Mouse (Mus musculus): Measurements from ENCODE around the gene Slc26a6.
A peak's percentile ranks its signal among the peaks of the same experiment; 100 is the strongest.

The Slc26a6 gene

GRCm38 (mm10) chr9:108845390-108845789, 7.7 kb upstream of the Slc26a6 start:
- no peak for DNase-seq (ENCODE audit: low spot score in 2 of 2)

GRCm38 (mm10) chr9:108847374-108847773, 5.7 kb upstream of the Slc26a6 start:
- no peak for DNase-seq (ENCODE audit: low spot score in 2 of 2)

DNA sequence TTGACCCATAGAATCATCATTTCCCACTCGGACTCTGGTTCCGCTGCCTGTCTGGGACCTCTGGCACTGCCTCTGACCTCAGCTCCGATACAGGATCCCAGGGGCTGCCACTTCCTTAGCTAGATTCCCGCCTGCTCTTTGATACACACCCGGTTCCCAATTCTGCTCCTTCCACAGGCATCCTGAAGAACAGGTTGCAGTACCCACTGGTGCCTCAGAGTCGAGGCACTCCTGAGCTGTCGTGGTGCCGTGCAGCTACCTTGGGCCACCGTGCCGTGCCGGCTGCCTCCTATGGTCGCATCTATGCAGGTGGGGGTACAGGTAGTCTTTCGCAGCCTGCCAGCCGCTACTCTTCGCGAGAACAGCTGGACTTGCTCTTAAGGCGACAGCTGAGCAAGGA, 4.7 kb upstream of the Slc26a6 start:
- DNase-seq (ENCODE audit: low spot score in 2 of 2), result no peak

- peak; percentile 72 to 78 for DNase-seq (ENCODE audit: low spot score in 2 of 2)
Observed at GRCm38 (mm10) chr9:108853635-108854240, 655 bp downstream of the Slc26a6 start.

- DNase-seq (ENCODE audit: low spot score in 2 of 2), result peak; percentile 58 to 72
Observed at GRCm38 (mm10) chr9:108854241-108854696, 1.2 kb downstream of the Slc26a6 start.

DNA sequence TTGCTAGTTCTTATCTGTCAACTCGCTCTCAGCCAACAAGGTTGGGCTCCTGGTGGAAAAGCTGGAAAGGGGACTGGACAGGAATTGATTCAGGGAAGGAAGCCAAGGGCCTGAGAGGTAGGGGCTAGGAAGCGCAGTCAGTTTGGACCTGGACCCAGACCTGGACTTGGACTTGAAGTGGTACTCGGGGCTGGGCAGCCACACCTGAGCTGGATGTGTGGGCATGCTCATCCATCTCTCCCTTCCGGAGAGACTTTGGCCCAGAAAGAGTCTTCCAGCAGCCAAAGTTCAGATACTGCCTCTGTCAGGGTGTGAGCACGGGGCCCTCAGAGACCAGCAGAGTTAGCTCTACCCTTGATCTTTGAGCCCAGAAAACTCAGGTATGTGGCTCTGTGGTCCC, 2.3 kb downstream of the Slc26a6 start:
- DNase-seq (ENCODE audit: low spot score in 2 of 2), result no peak

- no peak for DNase-seq (ENCODE audit: low spot score in 2 of 2)
Observed at GRCm38 (mm10) chr9:108858792-108859527, 5.9 kb downstream of the Slc26a6 start.

- no peak for DNase-seq (ENCODE audit: low spot score in 2 of 2)
Observed at GRCm38 (mm10) chr9:108912308-108912707, 59.2 kb downstream of the Slc26a6 start.

DNA sequence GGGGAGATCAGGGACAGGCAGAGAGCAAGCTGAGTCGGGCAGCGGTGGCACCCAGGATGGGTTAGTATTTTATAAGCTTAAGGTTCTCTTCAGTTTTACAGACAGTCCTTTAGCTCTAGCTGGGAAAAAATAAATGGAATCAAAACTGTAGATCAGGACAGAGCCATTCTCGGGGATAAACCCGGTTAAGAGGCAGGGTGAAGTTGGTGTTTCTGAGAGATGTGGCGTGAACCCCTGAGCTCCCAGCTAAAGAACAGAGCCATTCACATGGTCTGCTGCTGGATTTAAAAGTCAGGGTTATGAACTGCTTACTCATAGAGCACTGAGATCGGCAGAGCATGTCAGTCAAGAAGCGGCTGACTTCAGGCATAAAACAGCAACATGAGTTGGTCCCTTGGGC, 60.1 kb downstream of the Slc26a6 start:
- no peak for DNase-seq (ENCODE audit: low spot score in 2 of 2)

DNA sequence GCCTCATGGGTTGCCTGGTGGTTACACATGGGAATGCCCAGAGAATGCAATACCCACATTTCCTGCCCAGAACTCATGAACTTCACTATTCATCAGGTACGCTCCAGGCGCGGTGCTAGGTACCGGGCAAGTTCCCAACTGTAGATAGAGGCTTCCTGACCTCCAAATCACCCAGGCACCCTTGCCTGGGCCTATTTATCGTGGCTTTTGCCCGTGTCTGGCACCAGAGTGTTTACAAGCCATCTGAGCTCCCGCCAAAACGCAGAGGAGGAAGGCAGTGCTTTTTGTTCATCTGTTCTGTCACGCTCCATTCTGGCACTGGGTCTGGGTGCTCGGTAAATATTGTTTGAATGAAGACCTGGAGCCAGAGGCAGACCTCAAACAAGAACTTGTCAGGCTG, 60.5 kb downstream of the Slc26a6 start:
- no peak for DNase-seq (ENCODE audit: low spot score in 2 of 2)

DNA sequence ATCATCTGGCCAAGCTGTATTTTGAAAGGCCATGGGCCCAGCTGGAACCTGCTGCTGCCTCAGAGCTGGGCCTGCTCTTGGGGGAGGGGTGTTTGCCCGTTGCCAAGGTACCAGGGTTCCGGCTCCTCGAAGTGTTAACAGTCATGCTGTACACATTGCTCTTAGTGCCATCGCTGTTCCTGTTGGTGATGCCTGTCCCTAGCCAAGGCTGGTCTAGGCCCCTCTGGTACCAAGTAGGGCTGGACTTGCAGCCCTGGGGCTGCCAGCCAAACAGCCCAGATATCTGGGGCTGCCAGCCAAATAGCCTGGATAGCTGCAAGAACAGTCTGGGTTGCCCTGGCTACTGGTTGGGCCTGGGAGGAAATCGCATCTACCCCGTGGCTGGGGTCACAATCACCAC, 61.4 kb downstream of the Slc26a6 start, which contains the start of gene Tmem89:
Tmem89 (plus strand) TSS at position 129 of the 400 bp plus-strand sequence.
- no peak for DNase-seq (ENCODE audit: low spot score in 2 of 2)

DNA sequence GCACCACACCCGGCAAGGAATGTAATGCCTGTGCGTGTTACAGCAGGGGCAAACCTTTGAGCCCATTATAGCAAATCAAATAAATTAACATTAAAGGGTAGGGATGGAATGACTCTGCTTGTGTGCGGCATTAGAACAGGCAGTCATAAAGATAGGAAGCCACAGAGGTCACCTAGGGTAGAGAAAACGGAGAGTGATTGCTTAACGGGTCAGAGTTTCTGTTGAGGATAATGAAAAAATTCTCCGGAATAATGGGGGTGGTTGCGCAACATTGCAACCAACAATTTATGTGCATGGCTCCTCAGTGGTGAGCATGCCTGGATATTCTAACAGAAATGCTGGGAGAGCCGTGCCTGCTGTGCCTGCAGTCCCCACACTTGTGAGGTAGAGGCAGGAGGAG, 72.8 kb downstream of the Slc26a6 start:
- DNase-seq (ENCODE audit: low spot score in 2 of 2), result no peak

DNA sequence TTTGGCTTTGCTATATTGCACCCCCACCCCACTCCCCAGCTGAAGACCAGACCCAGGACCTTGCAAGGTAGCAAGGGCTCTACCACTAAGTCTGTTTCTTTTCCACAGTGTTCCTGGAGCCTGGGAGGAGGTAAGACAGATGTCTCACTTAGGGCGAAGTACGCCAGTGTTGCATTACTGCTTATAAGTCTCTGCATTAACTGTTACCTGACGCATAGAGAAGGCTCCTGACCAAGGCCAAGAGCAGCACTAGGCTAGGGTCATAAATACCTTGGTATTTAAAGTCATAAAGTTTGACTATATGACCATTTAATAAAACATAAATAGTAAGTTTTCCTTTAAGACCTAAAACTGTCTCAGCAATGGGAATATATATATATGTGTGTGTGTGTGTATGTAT, 75.3 kb downstream of the Slc26a6 start:
- DNase-seq (ENCODE audit: low spot score in 2 of 2), result no peak

- no peak for DNase-seq (ENCODE audit: low spot score in 2 of 2)
Observed at GRCm38 (mm10) chr9:108935991-108936390, 82.9 kb downstream of the Slc26a6 start.

DNA sequence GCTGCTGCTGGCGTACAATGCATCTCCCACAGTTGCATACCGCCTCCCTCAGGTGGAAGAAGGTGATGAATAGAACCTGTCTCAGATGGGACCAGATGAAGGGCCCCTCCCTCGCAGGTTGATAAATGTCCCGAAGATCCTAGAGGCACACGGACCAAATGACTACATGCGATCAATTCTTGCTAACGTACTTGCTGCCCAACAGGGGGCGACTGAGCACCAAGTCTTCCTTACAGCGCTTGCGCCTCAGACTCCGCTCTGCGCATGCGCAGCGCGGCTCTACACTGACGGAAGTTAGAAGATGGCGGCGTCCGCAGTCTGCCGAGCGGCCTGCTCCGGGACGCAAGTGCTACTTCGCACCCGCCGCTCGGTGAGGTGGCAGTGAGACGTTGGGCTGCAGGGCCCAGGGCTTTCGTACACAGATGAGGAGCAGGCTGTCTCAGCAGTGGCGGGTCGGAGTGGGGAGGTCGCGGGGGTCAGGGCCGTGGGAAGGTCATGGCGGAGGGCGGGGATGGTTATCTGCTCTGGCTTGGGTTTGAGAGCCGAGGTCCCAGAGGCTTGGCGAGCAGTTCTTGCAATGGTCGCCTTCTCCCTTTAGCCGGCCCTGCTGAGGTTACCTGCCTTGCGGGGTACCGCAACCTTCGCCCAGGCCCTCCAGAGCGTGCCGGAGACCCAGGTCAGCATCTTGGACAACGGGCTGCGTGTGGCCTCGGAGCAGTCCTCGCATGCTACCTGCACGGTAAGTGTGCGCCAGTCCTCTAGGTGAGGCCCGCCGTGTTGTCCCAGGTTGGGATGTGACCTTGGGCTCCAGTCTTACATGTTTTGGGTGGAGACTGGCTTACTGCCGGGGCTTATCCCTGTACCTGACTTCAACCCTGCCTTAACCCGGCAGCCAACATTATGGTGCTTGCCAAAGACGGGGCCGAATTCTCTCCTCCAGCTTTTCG, 83.6 kb downstream of the Slc26a6 start, which contains the start of gene Uqcrc1:
Uqcrc1 (plus strand) TSS at position 216 of the 947 bp plus-strand sequence.
- peak; percentile 89 to 95 for DNase-seq (ENCODE audit: low spot score in 2 of 2)

DNA sequence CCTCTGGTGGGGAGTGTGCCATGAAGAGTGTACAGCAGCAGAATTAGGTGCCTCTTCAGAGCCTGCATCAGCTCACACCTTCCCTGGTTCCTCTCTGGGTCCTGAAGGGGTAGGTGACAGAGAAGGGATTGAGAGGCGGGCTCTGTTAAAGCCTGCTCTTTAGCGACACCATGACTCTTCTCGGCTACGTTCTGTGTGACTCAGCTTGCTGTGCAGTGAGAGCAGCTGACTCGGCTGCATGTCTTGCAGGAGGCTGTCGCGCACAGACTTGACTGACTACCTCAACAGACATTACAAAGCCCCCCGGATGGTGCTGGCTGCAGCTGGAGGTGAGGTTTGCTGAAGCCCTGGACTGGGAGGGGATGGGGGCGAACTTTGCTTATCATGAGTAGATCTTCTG, 92.0 kb downstream of the Slc26a6 start:
- no peak for DNase-seq (ENCODE audit: low spot score in 2 of 2)

DNA sequence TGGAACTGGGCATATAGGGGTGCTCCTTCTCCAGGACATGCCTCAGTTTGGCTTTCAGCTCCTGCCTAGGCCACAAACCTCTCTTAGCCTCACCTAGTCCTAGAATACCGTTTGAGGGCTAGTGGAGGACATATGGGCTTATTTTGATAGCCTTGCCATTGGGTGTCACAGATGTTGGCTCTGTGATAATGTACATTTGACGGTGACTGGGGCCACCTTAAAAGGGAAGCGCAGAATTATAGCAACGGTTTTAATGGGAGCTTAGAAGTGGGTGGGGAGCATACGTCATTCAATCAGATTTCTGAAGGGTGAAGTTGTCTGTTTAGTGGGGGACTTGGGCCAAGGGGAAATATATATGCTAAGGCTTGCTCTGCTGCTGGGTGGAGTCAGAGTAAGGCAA, 92.5 kb downstream of the Slc26a6 start:
- DNase-seq (ENCODE audit: low spot score in 2 of 2), result no peak

- DNase-seq (ENCODE audit: low spot score in 2 of 2), result no peak
Observed at GRCm38 (mm10) chr9:108949231-108949966, 96.3 kb downstream of the Slc26a6 start.

GRCm38 (mm10) chr9:108949967-108950728, 97.1 kb downstream of the Slc26a6 start:
- no peak for DNase-seq (ENCODE audit: low spot score in 2 of 2)

GRCm38 (mm10) chr9:108953081-108953636, 100.1 kb downstream of the Slc26a6 start, which contains the start of gene Col7a1:
Gene Col7a1, plus strand, starts transcription at chr9:108953586.
- DNase-seq (ENCODE audit: low spot score in 2 of 2), result no peak

All from spleen, postnatal 14 days (tissue).